Mouse (Mus musculus) kidney, adult 2 months (tissue): ENCODE data around the gene Pkhd1. TPM values are rescaled to one million over a fixed set of nuclear protein-coding genes. Genes with fewer than 3 reads are reported as not detected.

Source experiments
- DNase-seq: peaks from one replicate; pipeline ENCODE4 v3.0.0; 2021
- H3K27ac ChIP-seq: fragments of 200-500 bp; 2 replicates; pipeline ENCODE4 v1.5.1; 2012; ENCODE audit warnings: low read depth, low read length, control low read depth, inconsistent platforms; ENCODE audit not compliant: insufficient read depth
- H3K27me3 ChIP-seq: fragments of 200-500 bp; replicated peaks from 2 replicates; pipeline ENCODE4 v1.6.1; 2012; ENCODE audit warnings: mild to moderate bottlenecking, moderate library complexity, low read length, inconsistent platforms; ENCODE audit not compliant: control insufficient read depth, insufficient read depth
- H3K36me3 ChIP-seq: fragments of 200-500 bp; 2 replicates; pipeline ENCODE4 v1.6.1; 2012; ENCODE audit warnings: mild to moderate bottlenecking, moderate library complexity, low read length, inconsistent platforms; ENCODE audit not compliant: control insufficient read depth, insufficient read depth
- H3K4me1 ChIP-seq: fragments of 200-500 bp; 2 replicates; pipeline ENCODE4 v1.6.1; 2011; ENCODE audit warnings: low read length; ENCODE audit not compliant: control insufficient read depth, insufficient read depth
- H3K4me3 ChIP-seq: fragments of 200-500 bp; 2 replicates; pipeline ENCODE4 v1.5.1; 2011; ENCODE audit warnings: mild to moderate bottlenecking, low read depth, low read length, control low read depth; ENCODE audit not compliant: insufficient read depth
- CTCF ChIP-seq: fragments of 200-500 bp; conservative IDR thresholded peaks from 2 replicates; pipeline ENCODE4 v1.5.1; 2011; ENCODE audit warnings: low read depth, mild to moderate bottlenecking, control low read depth, low read length, moderate library complexity, mixed read lengths; ENCODE audit not compliant: insufficient read depth, insufficient read length
- POLR2A ChIP-seq: fragments of 200-500 bp; IDR thresholded peaks from one replicate; pipeline ENCODE4 v1.6.1; 2011; ENCODE audit warnings: low read depth, low read length, control low read depth
- WGBS: fragments of 180-500 bp; shearing (Covaris S2); methylation state at CpG from one replicate; pipeline ENCODE4 v1.1.7; 2018; 5-methylcytosine and 5-hydroxymethylcytosine counted together
- polyA plus RNA-seq: library from polyadenylated mRNA; depleted of rRNA; stranded (reverse); fragments of >200 nt; gene quantifications from 2 replicates; pipeline ENCODE4 v1.2.3, GENCODE M21; 2012

Gene Pkhd1
- polyA plus RNA-seq, 1 experiment = 17.3 TPM

DNA sequence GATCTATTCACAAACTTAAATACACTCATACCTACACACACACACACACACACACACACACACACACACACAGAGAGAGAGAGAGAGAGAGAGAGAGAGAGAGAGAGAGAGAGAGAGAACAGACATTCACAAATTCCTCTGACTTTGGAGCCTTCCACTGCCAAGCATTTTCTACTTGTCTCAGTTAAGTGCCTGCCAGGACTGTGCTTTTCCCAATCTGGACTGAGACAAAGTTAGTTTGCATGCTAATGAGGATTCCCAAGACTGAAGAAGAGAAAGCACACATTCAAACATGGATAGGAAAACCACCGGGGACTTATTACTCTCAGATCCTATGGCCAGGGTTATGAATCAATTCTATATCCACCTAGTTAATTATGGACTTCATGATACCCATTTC lies 118.9 kb downstream of the Pkhd1 start:
- no peak for TF ChIP-seq CTCF
- no peak for TF ChIP-seq POLR2A
- 73% methylated on average over 1 of the region's 1 CpGs for WGBS
- Histone ChIP-seq H3K4me3 (no peak overlapping the region), H3K27ac (no peak overlapping the region), H3K36me3 (peaks cover 3% of the 10 kb centered on the region), H3K27me3 (no peaks in the 10 kb centered on the region), H3K4me1 (no peaks in the 10 kb centered on the region)
- DNase-seq = no peak

DNA sequence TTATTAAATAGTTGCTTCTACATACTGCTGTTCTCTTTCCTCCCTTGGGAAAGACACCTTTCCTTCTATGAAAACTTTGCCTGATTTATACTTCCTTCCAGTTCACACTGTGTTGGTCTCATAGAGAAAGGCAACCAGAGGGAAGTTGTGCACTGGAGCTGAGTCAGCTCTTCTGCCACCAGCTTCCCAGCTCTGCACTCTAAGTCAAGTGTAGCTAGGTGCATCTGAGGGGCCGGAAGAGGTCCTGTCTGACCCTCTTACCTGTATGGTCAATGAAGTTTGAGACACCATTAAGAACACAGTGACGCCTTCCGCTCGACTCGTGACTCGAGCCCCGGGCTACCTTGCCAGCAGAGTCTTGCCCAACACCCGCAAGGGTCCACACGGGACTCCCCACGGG lies 131.8 kb downstream of the Pkhd1 start:
- Histone ChIP-seq H3K36me3 (peaks cover 1% of the 10 kb centered on the region; the same call in 1 of the 2 replicates), H3K4me1 (no peaks in the 10 kb centered on the region), H3K4me3 (no peak overlapping the region), H3K27ac (no peak overlapping the region), H3K27me3 (no peaks in the 10 kb centered on the region)
- no peak for TF ChIP-seq POLR2A
- no peak for TF ChIP-seq CTCF
- WGBS = 93% methylated on average over 10 of the region's 10 CpGs
- DNase-seq = no peak

DNA sequence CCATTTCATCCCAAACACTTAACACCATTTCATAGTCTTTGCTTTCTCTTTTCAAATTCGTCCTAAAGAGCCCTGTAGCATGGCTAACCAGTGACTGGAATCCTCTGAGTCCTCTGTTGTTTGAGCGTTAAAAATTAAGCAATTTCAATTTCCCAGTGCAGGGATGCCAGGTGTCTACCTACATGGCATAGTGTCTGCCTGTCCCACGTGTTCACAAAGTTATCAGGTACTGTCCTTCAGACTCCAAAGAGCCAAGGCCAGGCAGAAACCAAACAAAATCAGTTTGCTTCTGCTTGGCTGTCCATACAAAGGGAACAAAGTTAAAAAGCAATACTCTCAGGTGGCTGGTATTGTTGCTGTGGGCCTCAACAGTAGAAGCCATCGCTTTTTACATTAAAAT lies 136.0 kb downstream of the Pkhd1 start:
- H3K4me3 ChIP-seq = no peak overlapping the region
- peaks cover 1% of the 10 kb centered on the region; the same call in 1 of the 2 replicates for H3K36me3 ChIP-seq
- WGBS = 73% methylated on average over 4 of the region's 4 CpGs
- no peaks in the 10 kb centered on the region for H3K27me3 ChIP-seq
- H3K27ac ChIP-seq = no peak overlapping the region
- no peak for DNase-seq
- TF ChIP-seq POLR2A = no peak
- no peak for TF ChIP-seq CTCF
- peaks cover 4% of the 10 kb centered on the region; the same call in 1 of the 2 replicates for H3K4me1 ChIP-seq

DNA sequence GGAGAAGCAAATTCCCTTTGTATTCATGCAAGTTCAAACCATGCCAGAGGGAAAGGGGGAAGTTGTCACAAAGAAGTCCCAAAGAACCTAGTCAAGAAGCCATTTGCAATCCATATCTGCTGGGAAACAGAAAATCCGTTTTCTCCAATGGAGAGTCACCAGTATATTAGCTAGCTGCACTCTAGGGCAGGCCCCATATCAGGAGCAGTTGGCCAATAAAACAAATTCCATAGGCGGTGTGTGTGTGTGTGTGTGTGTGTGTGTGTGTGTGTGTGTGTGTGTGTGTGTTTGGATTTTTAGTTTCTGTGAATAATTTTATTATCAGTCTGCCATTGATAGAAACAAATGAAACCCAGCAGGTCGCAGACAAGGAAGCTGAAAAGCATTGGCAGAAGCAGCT lies 139.2 kb downstream of the Pkhd1 start:
- WGBS = 82% methylated on average over 3 of the region's 3 CpGs
- peaks cover 4% of the 10 kb centered on the region; the same call in 1 of the 2 replicates for H3K4me1 ChIP-seq
- DNase-seq = no peak
- H3K4me3 ChIP-seq = no peak overlapping the region
- TF ChIP-seq POLR2A = no peak
- TF ChIP-seq CTCF = no peak
- H3K36me3 ChIP-seq = 0 out of 2 replicates have a peak, but pooled peaks cover 1% of the 10 kb centered on the region
- H3K27ac ChIP-seq = no peak overlapping the region
- no peaks in the 10 kb centered on the region for H3K27me3 ChIP-seq

DNA sequence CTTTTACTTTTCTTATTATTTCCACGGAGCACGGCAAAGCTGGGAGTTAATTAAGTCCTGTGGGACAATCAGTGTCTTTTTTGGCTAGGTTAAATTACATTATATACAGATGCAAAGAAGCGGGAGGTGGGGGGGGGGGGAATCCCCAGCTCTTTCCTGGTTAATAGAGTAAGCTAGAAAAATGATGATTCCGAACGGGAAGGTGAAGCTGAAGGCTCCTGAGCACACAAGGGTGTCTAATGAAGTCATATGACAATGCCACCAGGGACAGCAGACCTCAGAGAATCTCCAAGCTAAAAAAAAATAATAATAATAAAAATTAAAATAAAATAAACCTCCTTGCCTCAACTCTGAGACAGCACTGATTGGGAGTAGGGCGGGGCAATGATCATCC lies 139.6 kb downstream of the Pkhd1 start:
- no peak for DNase-seq
- H3K4me1 ChIP-seq = peaks cover 4% of the 10 kb centered on the region; the same call in 1 of the 2 replicates
- H3K4me3 ChIP-seq = no peak overlapping the region
- H3K27me3 ChIP-seq = no peaks in the 10 kb centered on the region
- TF ChIP-seq CTCF = no peak
- TF ChIP-seq POLR2A = no peak
- H3K36me3 ChIP-seq = 0 out of 2 replicates have a peak, but pooled peaks cover under 1% of the 10 kb centered on the region
- H3K27ac ChIP-seq = no peak overlapping the region
- 30% methylated on average over 6 of the region's 6 CpGs for WGBS

DNA sequence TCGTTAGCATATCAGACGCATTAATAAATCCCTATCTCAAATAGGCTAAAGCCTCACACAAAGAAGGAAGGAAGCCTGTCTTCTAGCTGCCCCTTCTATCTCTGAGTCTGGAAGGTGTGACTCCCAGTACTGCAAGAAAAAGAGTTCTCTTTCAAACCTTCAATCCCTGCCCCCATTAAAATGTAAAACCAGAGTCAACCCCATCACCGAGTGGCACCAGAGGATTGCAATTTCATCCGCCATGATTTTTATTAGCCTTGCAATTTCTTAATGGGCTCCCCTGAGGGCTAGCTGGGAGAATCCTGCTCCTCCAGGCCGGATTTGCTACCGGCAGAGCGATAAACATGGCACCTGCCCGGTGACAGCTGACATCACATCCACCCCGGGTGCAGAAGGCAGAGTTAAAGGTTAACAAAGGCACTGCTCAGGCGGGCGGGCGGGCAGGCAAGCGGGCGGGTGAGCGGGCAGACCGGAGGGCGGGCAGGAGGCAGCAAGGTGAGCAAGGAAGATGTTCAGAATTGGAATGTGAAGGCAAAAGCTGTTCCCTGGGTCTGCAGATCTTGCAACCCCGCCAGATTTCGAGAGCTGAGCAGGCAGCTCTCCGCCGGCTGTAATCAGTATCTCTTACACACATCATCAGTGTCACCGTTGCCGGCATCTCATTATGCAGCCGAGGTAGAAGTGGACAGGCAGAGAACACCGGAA lies 140.2 kb downstream of the Pkhd1 start:
- no peak overlapping the region for H3K27ac ChIP-seq
- no peak overlapping the region for H3K4me3 ChIP-seq
- H3K4me1 ChIP-seq = peaks cover 4% of the 10 kb centered on the region; the same call in 1 of the 2 replicates
- 8% methylated on average over 25 of the region's 25 CpGs for WGBS
- TF ChIP-seq CTCF = no peak
- no peak for TF ChIP-seq POLR2A
- DNase-seq = peak; percentile 83
- H3K36me3 ChIP-seq = no peaks in the 10 kb centered on the region; the same call in 1 of the 2 replicates
- no peaks in the 10 kb centered on the region for H3K27me3 ChIP-seq

DNA sequence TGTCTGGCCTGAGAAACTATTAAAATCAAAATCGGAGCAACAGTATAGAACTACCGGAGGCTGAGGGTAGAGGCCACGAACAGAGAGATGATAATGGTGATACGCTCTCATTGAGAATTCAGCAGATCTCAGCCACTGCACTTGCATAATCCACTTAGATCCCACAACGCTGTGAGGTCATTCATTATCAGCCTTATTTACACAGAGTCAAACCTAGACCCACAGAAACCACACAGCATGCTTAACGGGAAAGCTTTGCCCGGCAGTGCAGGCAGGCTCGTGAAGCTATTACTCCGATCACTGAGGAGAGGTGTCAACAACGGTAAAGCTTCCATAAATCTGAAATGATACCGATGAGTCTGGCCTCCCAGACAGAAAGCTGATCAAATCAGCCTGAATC lies 147.1 kb downstream of the Pkhd1 start:
- Histone ChIP-seq H3K36me3 (no peaks in the 10 kb centered on the region; the same call in none of the 2 replicates), H3K4me3 (no peak overlapping the region), H3K27me3 (no peaks in the 10 kb centered on the region), H3K27ac (no peak overlapping the region), H3K4me1 (no peaks in the 10 kb centered on the region)
- 68% methylated on average over 11 of the region's 11 CpGs for WGBS
- TF ChIP-seq POLR2A (no peak), CTCF (no peak)
- DNase-seq = no peak
